Comparison of ENCODE assay signal across 9 mouse cellular contexts in the genomic region with DNA sequence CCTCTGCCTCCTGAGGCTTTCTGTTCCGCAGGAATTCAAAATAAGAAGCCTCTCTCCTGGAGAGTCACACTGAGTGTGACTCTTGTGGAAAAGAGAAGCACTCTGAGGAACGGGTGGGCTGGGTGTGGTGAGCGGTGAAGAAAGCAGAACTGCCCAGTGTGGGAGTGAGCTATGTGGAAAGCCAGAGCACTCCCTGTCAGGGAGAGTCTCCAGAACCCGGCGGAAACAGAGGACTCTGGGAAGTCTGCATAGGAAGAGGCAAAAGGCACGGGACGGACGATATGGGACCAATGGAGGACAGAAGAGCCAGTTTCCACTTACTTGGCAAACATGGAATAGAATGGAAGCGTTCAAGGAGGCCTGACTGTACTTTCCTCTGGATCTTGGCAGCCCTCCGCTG. TPM values are rescaled to one million over a fixed set of nuclear protein-coding genes. Genes with fewer than 3 reads are reported as not detected.
A peak's percentile ranks its signal among the peaks of the same experiment; 100 is the strongest.
DNase-seq lines count a peak whose midpoint lies in the region; ATAC-seq lines count a peak whose summit lies in the region.
"Had no signal": no experiment of that assay in that cellular context is flagged by ENCODE, and none has a peak within 500 bp of the region (broad histone marks: within the 10 kb centered on the region; RNA-seq: fewer than 3 reads in every experiment).

No protein-coding gene starts in this region.

- no peak overlapping the region for H3K4me3 ChIP-seq in neural tube, embryonic 15.5 days (replicated peaks)
- H3K4me3 ChIP-seq in hindbrain, embryonic 11.5 days (ENCODE audit: low read depth, low read length): no peak overlapping the region

- no peak overlapping the region for H3K27ac ChIP-seq in neural tube, embryonic 15.5 days (replicated peaks)
- H3K27ac ChIP-seq in hindbrain, embryonic 11.5 days (ENCODE audit: low read depth, low read length): no peak overlapping the region
- H3K27ac ChIP-seq: liver, embryonic 14.5 days had no signal

- H3K9me3 ChIP-seq in neural tube, embryonic 15.5 days (replicated peaks): no peaks in the 10 kb centered on the region
- no peaks in the 10 kb centered on the region for H3K9me3 ChIP-seq in hindbrain, embryonic 11.5 days (ENCODE audit: control insufficient read depth, low read length)

- 90% methylated on average over 10 of the region's 10 CpGs for WGBS in neural tube, embryonic 15.5 days
- 88% methylated on average over 10 of the region's 10 CpGs for WGBS in hindbrain, embryonic 11.5 days

- DNase-seq in adrenal gland, postnatal 10 days: peak; percentile 49
- DNase-seq in adrenal gland, postnatal 4 days (ENCODE audit: low spot score in 2 of 2): no peak
- peak; percentile 42 for DNase-seq in urinary bladder, postnatal 14 days (ENCODE audit: low spot score)
- no peak for DNase-seq in urinary bladder, postnatal 10 days (ENCODE audit: low spot score)
- peak; percentile 57 for DNase-seq in lung, postnatal 10 days
- no peak for DNase-seq in left cerebral cortex, adult 11 months (ENCODE audit: low spot score)
- DNase-seq in hindbrain, embryonic 11.5 days (ENCODE audit: low spot score): no peak

- no peak overlapping the region for H3K4me2 ChIP-seq in neural tube, embryonic 15.5 days
- no peak overlapping the region for H3K4me2 ChIP-seq in hindbrain, embryonic 11.5 days (replicated peaks; ENCODE audit: low read depth, low read length)

- H3K36me3 ChIP-seq in neural tube, embryonic 15.5 days: no peaks in the 10 kb centered on the region; the same call in 1 of the 2 replicates
- H3K36me3 ChIP-seq in hindbrain, embryonic 11.5 days (ENCODE audit: control insufficient read depth, insufficient read depth, low read length): no peaks in the 10 kb centered on the region

- no peak for ATAC-seq in neural tube, embryonic 15.5 days (ENCODE audit: low FRiP score)
- no peak for ATAC-seq in hindbrain, embryonic 11.5 days (ENCODE audit: low FRiP score)

- H3K4me1 ChIP-seq in neural tube, embryonic 15.5 days: peaks cover 13% of the 10 kb centered on the region
- H3K4me1 ChIP-seq in hindbrain, embryonic 11.5 days (replicated peaks; ENCODE audit: control insufficient read depth, insufficient read depth, low read length): no peaks in the 10 kb centered on the region; the same call in 1 of the 2 replicates

- no peaks in the 10 kb centered on the region for H3K27me3 ChIP-seq in neural tube, embryonic 15.5 days (replicated peaks)
- no peaks in the 10 kb centered on the region for H3K27me3 ChIP-seq in hindbrain, embryonic 11.5 days (ENCODE audit: control insufficient read depth, insufficient read depth, low read length)

- H3K9ac ChIP-seq in neural tube, embryonic 15.5 days (replicated peaks): no peak overlapping the region
- no peak overlapping the region for H3K9ac ChIP-seq in hindbrain, embryonic 11.5 days (ENCODE audit: low read depth, low read length)
- H3K9ac ChIP-seq: liver, embryonic 14.5 days had no signal

RNA-seq across cellular contexts. Expression of a gene that starts 9.0 kb away (rescaled TPM):
- total RNA-seq in adrenal gland, postnatal 10 days (2021): 10 to 100 TPM; 41.4 to 48.5 TPM
- 10 to 100 TPM; 46.6 to 56.3 TPM for total RNA-seq in adrenal gland, postnatal 4 days (2021)
- 19.3 and 21.1 TPM in 2 replicates for polyA plus RNA-seq in neural tube, embryonic 15.5 days (2015; fragmentation: Nextera tagmentation; extraction: Ambion mirVana)
- polyA plus RNA-seq in hindbrain, embryonic 11.5 days (2014; fragmentation: Nextera tagmentation; extraction: Ambion mirVana): 32.7 and 34.1 TPM in 2 replicates

Comparison
In these comparisons a context has a peak if more than half of its experiments do, and no peak if none do; other contexts are left out.
1. DNase-seq: peak in adrenal gland, postnatal 10 days (single experiment), urinary bladder, postnatal 14 days (single experiment) and lung, postnatal 10 days (single experiment); none in adrenal gland, postnatal 4 days (0 of 2), urinary bladder, postnatal 10 days (single experiment), left cerebral cortex, adult 11 months (single experiment) and hindbrain, embryonic 11.5 days (single experiment).